Mouse (Mus musculus) heart, postnatal 36 days (tissue): Measurements from ENCODE around the gene Amz1. TPM values are rescaled to one million over a fixed set of nuclear protein-coding genes. Genes with fewer than 3 reads are reported as not detected.

Source experiments
- DNase-seq, 2 experiments: peaks; one replicate each; pipeline ENCODE4 v3.0.0; 2021 to 2022
- intact Hi-C: fragments of 180-260 bp; cut with DNase I; formaldehyde crosslinking; loops from one replicate; pipeline ENCODE4 v1.15.1; 2025
- total RNA-seq, 2 experiments: library from RNA; stranded (reverse); gene quantifications; 2 replicates each; pipeline ENCODE4 v1.2.3; 2021

Amz1 gene
- total RNA-seq, 2 experiments from 2014 or later, result 0.46 to 0.72 TPM

DNA sequence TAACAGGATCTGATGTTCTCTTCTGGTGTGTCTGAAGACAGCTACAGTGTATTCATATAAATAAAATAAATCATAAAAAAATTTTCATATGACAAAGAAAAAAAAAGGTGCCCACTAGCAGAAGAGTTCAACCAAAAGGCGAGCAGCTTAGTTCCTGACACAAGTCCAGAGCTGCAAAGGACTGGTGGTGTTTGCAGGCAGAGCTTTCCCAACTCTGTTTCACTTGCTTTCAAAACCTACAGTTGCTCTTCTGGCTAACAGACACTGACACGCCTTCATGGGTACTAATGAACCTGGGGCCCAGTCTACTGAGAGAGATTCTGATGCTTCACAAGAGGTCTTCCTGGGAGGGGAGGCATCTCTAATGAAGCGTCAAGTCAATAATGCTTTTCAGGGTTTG, 72.1 kb downstream of the Amz1 start:
- intact Hi-C loops, result no loop called here

DNA sequence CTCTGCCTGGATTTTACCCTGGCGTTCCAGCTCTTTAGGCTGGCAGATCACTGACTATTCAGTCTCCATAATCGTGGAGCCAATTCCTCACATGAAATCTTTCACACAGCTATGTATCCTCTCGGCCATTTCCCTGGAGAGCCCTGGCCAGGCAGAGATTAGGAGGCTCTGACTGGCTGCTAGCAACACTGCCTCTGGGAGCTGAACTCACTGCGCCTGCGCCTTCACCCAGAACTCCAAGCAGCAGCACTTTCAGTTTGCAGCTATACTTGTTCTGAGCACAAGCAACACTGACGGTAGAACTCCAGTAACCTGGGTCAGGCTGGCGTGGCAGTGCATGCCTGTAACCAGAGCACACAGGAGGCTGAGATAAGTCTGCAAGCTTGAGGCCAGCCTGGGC, 74.2 kb downstream of the Amz1 start:
- intact Hi-C loops, result no loop called here

More for the DNA sequence above, 72.1 kb downstream of the Amz1 start:
- no peak for DNase-seq

DNA sequence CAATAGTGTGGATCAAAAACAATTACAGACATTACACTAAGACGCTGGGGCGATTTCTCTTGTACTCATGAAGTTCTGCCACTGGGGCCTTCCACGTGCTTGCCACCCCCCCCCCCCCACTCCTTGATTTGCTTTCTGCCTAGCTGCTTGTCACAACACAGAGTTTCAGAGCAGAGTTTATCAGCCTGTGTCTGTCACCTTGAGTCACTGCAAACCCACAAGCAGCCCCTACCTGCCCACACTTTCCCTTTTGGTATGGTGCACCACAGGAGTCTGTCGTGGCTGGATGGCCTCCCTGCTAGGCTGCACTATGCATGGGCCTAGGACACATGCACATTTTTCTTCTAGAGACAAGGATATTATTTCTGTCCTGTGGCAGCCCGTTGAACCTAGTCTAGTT, 74.8 kb downstream of the Amz1 start:
- intact Hi-C loops, result no loop called here

More for the DNA sequence above, 74.2 kb downstream of the Amz1 start:
- DNase-seq, result peak; percentile 67 to 72

DNA sequence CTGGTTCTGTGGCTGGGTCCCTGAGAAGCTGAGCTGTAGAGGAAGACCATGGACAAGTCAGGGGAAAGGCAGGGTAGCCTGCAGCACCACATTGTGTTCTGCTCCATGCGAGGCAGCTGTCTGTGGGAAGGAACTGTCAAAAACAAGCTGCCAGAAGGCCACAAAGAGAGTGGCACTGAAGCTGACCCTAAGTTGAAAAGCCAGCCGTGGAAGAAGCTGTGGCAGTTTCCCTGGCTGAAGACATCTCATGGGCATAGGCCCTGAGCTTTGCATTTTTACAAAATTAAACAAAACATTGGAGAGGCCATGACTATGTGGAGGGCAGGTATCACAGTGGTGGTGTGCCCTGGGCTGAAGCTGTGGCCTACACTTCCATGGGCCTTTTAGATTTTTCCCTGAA, 75.3 kb downstream of the Amz1 start:
- intact Hi-C loops, result no loop called here
- no peak for DNase-seq

More for the DNA sequence above, 74.8 kb downstream of the Amz1 start:
- DNase-seq, result no peak

DNA sequence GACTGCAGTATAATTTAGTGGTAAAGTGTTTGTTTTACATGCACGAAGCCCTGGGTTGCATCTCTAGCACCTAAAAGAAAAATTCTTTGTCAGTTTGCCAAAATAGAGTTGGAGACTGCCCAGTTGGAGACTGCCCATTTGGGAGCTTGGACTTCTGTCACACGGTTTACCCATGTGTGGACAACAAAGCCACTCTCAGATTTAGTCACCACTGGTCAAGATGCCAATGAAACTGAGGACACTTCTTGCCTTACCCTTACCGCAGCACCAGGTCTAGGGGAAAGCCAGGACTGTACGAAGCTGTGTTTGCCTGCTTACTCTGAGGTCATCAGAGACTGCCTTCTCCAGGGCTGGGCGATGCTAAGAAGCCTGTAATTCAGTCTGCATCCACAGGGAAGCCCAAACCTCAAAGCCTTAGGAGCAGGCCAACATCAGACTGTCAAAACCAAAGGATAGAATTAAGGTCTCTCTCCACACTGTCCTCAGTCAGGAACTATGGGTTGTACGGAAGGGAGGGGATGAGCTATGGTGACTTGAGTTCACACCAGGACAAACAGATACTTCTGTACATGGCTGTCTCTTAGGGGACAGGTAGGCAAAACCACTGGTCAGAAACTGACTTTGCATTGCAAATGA, 76.5 kb downstream of the Amz1 start:
- no peak for DNase-seq
- intact Hi-C loops, result no loop called here

DNA sequence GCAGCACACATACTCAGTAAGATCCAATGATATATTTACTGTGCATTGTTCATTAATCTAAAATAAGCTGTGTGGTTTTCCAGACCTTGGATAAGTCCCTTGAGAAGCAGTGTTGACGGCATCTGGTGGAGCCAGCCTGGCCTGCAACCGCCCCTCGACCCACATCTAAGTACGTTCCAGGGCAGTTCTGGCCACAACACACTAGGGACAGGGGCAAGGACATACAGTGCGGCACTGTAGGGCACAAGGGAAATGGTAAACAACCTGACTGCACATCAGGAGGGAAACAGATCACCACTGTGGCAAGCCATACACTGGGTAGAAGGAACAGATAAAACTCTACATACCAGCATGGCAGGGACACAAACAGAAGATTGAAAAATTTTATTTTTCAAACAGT, 77.9 kb downstream of the Amz1 start:
- intact Hi-C loops, result no loop called here
- DNase-seq, result no peak

DNA sequence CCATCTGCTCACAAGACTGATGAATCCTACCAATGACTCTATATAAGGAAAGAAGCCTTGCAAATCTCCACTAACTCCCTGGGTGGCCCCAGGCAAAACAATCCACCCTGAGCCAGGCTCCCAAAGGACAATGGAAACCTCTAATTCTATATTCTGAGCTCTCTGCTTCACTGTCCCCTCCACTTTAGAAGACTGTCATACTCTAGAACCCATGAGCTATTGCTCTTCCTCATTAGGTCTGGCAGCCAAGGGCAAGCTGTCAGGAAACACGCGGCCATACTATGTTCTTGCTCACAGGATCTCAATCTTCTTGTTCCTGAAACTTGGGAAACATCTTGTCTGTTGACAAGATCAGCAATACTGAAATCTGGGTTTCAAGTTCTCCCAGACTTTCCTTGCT, 82.3 kb downstream of the Amz1 start:
- no peak for DNase-seq
- intact Hi-C loops, result no loop called here

DNA sequence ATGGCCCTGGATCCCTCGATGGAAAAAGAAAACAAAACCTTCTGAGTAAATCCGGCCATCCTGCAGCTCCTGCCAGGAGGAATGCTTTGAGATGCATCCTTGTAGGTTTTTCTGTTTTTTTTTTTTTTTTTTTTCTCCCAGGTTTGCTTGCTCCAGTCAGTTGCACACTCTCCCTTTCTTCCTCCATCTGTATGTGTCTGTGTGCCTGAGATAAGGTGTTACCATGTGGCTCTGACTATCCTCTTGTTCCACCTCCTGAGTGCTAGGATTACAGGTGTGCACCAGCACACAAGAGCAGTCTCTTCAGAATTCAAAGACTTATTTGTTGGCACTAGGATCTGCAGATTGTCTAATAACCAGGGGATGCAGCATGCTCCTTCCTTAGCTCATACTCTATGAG, 83.0 kb downstream of the Amz1 start:
- intact Hi-C loops, result no loop called here
- DNase-seq, result no peak

Other genes starting within 250 kb of the Amz1 start
- 1 to 10 TPM; 5.5 to 6.7 TPM for gene Chst12, start 218.6 kb upstream of the Amz1 start, total RNA-seq
- not detected for gene Grifin, start 159.1 kb upstream of the Amz1 start, total RNA-seq
- 1 to 10 TPM; 7.2 to 9.1 TPM for gene Lfng, start 116.8 kb upstream of the Amz1 start, total RNA-seq
- gene Ttyh3, start 75.1 kb upstream of the Amz1 start, total RNA-seq, result 10 to 100 TPM; 13.4 to 14.7 TPM
- 1 to 10 TPM; 8.9 to 9.8 TPM for gene Iqce, start 21.7 kb upstream of the Amz1 start, total RNA-seq
- gene Brat1, start 19.1 kb upstream of the Amz1 start, total RNA-seq, result 10 to 100 TPM in 1 of 2 experiments, 1 to 10 TPM in 1; 8.3 to 10.4 TPM
- 100 to 1,000 TPM; 109 to 114 TPM for gene Gna12, start 106.3 kb downstream of the Amz1 start, total RNA-seq